Mouse (Mus musculus): ENCODE measurements around the gene Stpg4. TPM values are rescaled to one million over a fixed set of nuclear protein-coding genes. Genes with fewer than 3 reads are reported as not detected.

The Stpg4 gene
- not detected for total RNA-seq (2021)
- long read RNA-seq, experiment 1: 0 reads
- long read RNA-seq, experiment 2: 0 reads

- intact Hi-C loops (cut with DNase I): no loop called here
- no peak for DNase-seq
These were observed at the start of gene Stpg4 for GRCm38 (mm10) chr17:87427511-87427910. Stpg4 (minus strand) TSS chr17:87427741.

- intact Hi-C loops (cut with DNase I): loop anchor here (5.0 kb wide), 1 partner anchor 52 kb away; no protein-coding TSS in a partner anchor
- no peak for DNase-seq
These were observed 47.8 kb upstream of the Stpg4 start for GRCm38 (mm10) chr17:87475356-87475755.

- intact Hi-C loops (cut with DNase I): no loop called here
- DNase-seq: peak in 1 of 2 experiments; percentile 8
These were observed 46.9 kb upstream of the Stpg4 start for GRCm38 (mm10) chr17:87474501-87474795.

- intact Hi-C loops (cut with DNase I): no loop called here
- peak; percentile 33 to 60 for DNase-seq
These were observed 46.4 kb upstream of the Stpg4 start for GRCm38 (mm10) chr17:87473736-87474500.

DNA sequence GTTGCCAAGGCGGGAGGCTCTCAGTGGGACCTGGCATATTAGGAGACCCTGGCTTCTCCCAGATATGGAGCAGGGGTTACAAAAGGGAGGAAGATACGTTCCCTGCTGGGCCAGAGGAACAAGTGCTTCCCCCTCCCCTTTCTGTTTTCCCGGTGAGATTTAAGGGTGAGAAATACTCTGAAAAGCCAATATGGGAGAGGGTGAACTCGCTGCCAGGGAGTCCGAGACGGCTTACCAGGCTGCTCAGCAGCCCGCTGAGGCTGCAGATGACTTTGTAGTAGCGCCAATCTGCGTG, 45.8 kb upstream of the Stpg4 start:
- intact Hi-C loops (cut with DNase I): no loop called here
- peak in 1 of 2 experiments; percentile 29 for DNase-seq

DNA sequence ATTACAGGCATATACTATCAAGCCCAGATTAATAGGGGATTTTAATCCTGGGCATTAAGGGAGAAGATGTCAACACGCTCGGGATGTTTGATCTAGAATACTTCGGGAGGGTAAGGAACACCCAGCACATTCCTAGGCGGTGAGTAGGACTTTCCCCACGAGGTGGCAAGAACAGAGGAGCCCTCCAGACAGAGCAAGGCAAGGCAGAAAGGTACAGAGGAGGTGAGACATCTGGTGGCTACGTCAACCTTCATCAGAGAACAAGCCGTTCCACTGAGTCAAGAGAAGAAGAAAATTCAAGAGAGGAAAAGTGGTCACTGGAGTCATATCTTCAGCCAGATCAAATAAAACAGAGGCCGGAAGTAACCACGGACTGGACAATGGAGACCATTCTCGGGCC, 45.3 kb upstream of the Stpg4 start:
- intact Hi-C loops (cut with DNase I): no loop called here
- no peak for DNase-seq

DNA sequence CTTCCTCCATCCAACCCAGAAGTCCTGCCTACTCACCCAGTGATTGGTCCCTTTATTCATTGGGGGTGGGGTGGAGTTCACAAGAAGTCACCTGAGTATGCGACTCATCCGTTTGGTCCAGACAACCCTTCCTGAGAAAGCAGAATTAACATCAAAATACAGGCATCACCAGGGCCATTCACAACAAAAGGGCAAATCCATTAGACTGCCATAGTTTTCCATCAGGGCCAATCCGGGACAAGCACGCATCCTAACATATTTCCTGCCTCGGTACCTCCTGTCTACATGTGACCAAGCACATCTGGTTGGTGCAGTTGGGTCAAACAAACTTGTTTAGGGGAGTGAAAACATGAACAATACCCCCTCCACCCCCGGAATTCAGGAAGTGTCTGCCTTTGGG, 44.1 kb upstream of the Stpg4 start:
- no peak for DNase-seq
- intact Hi-C loops (cut with DNase I): no loop called here

GRCm38 (mm10) chr17:87470797-87471196, 43.3 kb upstream of the Stpg4 start:
- intact Hi-C loops (cut with DNase I): no loop called here
- no peak for DNase-seq

DNA sequence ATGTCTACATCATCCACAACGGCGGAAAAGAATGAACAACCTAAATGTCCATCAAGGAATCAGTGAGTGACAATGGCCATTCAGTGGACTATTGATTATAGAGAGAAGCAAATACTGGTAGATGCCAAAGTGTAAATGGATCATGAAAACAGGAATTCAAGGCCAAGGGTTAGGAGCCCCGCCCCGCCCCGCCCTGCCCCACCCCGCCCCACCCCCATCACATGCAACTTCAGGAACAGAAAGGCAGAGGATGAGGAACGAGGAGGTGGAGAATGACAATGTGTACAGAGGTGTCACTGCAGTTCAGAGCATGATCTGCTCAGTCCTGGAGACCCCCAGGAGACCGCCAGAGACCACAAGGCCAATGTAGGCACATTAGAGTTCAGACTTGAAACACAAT, 42.7 kb upstream of the Stpg4 start:
- no peak for DNase-seq
- intact Hi-C loops (cut with DNase I): no loop called here

DNA sequence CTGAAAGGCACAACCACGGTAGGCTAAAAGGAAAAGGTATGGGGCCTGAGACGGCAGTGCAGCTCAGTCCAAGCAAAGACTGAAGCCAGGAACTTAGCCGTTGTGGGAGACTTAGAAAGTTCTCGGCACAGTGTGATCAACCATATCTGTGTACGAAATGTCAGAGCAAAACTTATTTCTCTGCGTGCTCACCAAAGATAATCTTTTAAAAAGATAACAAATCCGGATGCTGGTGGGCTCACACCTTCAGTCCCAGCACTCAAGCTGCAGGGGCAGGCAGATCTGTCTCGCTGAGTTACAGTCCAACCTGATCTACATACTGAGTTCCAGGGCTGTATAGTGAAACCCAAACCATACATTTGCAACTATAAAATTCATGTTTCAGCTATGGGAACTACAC, 41.9 kb upstream of the Stpg4 start:
- DNase-seq: no peak
- intact Hi-C loops (cut with DNase I): no loop called here

DNA sequence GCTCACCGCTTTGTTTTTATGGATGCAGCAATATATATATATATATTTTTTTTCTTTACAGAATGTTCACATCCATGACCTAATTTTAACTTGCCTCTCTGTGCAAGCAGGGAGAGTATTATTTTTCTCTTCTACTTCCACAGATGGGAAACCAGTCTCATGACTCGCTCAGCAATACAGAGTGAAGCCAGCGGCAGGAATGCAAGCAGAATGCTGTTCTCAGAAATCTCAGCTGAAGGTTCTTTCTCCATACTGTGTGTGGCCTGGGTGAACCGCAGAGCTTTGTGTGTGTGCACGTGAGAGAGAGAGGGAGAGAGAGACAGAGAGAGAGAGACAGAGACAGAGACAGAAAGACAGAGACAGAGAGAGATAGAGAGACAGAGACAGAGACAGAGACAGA, 41.1 kb upstream of the Stpg4 start:
- intact Hi-C loops (cut with DNase I): no loop called here
- DNase-seq: no peak

DNA sequence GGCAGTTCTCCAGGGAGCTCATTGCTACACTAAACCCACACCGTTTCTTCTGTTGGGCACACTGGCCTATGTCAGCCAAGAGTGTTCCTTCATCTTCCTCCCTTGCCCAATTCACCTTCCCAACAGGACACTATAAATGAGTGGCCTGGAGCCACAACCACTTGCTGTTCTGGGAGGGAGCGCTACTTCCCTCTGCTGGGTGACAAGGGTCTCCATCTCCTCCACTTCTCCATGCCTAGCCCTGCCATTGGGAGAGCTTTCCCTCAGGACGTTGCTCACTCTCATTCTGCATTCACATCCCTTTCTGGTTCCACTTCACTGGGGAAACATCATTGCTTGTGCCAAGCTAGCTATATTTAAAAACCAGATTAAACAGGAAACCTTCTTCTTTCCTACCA, 34.0 kb upstream of the Stpg4 start:
- DNase-seq: no peak
- intact Hi-C loops (cut with DNase I): no loop called here

DNA sequence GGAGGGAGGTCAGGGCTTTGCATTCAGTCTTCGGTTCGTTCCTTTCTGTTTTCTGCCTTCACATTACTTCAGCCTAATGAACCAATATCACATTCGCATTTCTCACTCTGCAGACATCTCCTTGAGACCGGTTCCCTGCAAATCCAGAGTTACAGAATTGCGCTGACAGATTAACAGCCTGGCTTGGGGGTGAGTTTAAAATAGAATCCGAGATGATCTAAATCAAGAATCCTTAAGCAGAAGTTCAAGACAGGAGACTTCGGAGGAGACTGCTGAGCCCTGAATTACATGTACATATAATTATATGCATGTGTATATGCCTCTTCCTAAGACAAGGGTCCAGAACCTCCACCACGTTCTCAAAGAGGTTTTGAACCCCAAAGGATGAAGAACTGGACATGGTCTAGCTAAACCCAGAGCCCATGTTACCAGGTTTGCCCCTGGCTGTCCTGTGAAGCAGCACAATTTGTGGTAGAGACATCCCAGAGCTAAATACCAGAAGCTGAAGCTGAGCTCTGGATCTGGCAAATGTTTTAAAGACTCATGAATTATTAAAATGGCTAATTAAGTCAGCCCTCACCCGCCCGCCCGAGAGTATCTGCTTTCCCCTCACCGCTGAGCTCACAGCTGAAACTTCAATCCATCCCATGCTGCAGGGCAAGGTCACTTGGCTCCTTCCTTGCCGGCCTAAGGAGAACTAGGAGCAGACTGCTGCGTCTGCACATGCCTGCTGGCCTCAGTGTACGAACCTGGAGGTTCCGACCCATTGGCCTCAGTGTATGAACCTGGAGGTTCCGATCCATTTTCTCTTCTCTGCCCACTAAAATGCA, 33.3 kb upstream of the Stpg4 start:
- no peak for DNase-seq
- intact Hi-C loops (cut with DNase I): no loop called here

DNA sequence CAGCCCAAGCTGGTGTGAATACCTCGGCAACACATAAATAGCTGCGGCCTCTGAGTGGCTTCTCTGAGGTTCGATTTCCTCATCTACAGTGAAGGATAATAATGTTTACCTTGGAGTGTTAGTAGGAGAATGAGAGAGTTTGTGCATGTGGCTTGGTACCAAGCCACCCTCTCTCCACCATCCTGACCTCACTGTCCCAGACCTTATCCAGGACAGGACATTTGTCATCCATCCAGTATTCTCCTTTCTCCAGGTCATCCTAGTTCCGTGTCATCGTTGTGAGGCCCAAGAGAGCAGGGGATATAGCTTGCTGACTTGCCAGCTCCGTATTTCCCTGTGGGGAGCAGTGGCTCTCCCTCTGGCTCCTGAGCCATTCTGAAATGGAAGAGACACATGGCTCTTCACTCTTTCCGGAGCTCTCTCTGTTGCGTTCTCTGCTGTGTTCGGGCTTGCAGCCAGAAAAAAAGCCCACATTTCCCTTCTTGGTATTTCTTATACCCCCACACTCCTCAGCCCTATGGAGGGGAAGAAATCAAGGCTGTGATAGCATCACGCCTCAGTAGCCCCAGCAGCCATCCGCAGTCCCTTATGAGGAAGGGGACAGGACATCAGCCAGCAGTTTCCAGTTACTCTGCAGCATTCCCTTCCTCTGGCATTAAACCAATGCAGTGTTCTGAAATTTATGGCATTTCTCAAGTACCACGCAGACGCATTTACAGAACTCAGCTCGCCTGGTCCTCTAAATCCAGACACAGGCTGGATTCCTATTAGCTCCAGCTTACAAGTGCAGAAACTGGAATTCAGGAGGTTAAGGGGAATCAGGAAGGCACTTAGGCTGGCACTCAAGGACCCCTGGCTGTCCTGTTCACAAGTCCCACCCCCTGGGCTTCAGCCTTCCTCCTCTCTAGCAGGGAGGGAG, 32.5 kb upstream of the Stpg4 start:
- intact Hi-C loops (cut with DNase I): no loop called here
- DNase-seq: peak in 1 of 2 experiments; percentile 20

DNA sequence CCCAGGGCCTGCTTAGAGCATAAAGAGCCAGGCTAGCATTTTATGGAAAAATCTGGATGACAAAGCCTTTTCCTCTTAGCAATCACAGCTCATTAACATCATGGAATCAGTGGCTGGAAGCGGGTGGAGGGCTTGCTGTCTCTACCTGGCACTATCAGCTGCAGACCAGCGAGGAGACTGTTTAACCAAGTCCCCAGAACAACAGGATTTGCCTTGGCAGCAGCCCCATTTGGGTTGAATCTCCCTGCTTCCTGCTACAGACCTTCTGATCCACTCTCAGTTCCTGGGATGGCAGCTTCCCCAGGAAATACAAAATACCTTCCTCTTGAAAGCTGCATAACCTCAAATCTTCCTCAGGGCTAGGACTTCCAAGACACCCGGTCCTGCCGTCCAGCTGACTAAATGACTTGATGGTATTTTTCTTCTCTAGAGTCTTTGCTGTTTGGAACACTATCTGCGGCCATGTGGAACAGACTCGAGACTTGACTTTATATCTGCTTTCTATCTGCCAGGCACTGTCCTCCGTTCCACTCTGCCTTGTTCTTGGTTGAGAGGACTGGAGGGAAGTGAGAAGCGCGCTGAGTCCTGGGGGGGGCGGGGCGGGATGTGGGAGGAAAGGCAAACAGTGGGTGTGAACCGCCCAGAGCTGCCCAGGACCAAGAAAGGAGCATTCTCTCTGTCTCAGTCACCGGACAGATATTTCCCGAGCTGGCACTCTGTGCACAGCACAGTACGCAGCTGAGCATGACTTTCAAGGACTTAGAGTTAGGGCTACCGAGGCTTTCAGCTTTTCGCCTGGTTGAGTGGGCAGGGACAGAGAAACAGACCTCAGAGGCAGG, 31.6 kb upstream of the Stpg4 start:
- intact Hi-C loops (cut with DNase I): no loop called here

DNA sequence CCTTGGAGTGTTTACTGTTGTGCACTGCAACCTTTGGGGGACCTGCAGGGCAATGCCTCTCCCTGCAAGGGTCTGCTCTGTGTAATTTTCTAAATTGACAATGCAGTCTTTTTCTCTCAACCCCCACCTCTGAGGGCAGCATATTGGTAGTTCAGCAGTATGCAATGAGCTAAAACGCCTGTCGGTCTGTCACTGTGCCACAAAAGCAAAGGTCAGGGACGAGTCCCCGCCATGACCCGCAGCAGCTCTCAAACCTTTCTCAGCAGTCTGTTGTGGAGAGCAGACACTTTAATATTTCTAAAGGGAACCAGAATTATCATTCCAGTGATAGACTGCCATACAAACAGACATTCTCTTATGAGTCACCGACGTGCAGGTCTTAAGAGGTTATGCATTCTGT, 30.4 kb upstream of the Stpg4 start:
- intact Hi-C loops (cut with DNase I): no loop called here
- no peak for DNase-seq

More for the DNA sequence above, 31.6 kb upstream of the Stpg4 start:
- peak; percentile 34 to 57 for DNase-seq

GRCm38 (mm10) chr17:87454121-87454520, 26.6 kb upstream of the Stpg4 start:
- DNase-seq: no peak
- intact Hi-C loops (cut with DNase I): no loop called here

DNA sequence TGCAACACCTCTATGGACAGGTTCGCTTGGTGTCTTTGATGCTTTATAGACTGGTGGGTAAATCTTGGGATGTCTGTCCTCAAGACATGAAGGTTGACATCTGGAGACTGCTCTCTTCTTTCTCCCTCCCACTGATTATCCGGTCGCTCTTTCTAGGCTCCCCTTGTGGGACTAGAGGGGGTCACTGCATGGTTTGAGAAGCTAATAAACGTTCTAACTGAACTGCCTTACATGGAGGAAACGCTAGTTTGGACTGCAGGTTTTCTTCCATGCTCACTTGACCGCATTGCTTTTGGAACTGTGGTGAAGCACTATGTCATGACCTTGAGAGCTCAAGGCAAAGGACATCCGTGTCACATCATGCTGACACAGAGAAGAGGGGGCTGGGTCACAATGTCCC, 25.8 kb upstream of the Stpg4 start:
- intact Hi-C loops (cut with DNase I): no loop called here
- no peak for DNase-seq

GRCm38 (mm10) chr17:87448881-87449280, 21.3 kb upstream of the Stpg4 start:
- intact Hi-C loops (cut with DNase I): loop anchor here (5.0 kb wide), 2 partner anchors 117 to 123 kb away; no protein-coding TSS in a partner anchor
- DNase-seq: no peak

- no peak for DNase-seq
- intact Hi-C loops (cut with DNase I): loop anchor here (5.0 kb wide), 2 partner anchors 116 to 124 kb away; no protein-coding TSS in a partner anchor
These were observed 20.8 kb upstream of the Stpg4 start for GRCm38 (mm10) chr17:87448339-87448738.
